Mouse (Mus musculus) heart, postnatal 0 days (tissue): ENCODE results near the gene Vps72. TPM values are rescaled to one million over a fixed set of nuclear protein-coding genes. Genes with fewer than 3 reads are reported as not detected.
"Not testable (repeated sequence)": the region's sequence is repeated elsewhere in the genome, so short reads cannot be mapped to it uniquely, and the experiment has no call there.

Source experiments
- ATAC-seq: fragments of 200-750 bp; cut with Nextera tagmentation; 2 replicates; pipeline ENCODE4 v1.8.0; 2017; ENCODE audit warnings: low read depth, moderate number of reproducible peaks, moderate library complexity; ENCODE audit not compliant: insufficient read depth
- DNase-seq: peaks from one replicate; pipeline ENCODE4 v3.0.0-alpha.2; 2016; ENCODE audit warnings: low spot score
- H3K27ac ChIP-seq: fragments of 300-500 bp; sonication (generic); 2 replicates; pipeline ENCODE4 v1.5.1; 2014; ENCODE audit warnings: low read depth, mild to moderate bottlenecking
- H3K27me3 ChIP-seq: fragments of 300-500 bp; sonication (generic); 2 replicates; pipeline ENCODE4 v1.6.1; 2014; ENCODE audit warnings: low read length, mixed read lengths; ENCODE audit not compliant: control insufficient read depth, insufficient read depth
- H3K36me3 ChIP-seq: fragments of 300-500 bp; sonication (generic); replicated peaks from 2 replicates; pipeline ENCODE4 v1.6.1; 2014; ENCODE audit warnings: low read length, mixed read lengths; ENCODE audit not compliant: control insufficient read depth, insufficient read depth
- H3K4me1 ChIP-seq: fragments of 300-500 bp; sonication (generic); 2 replicates; pipeline ENCODE4 v1.6.1; 2014; ENCODE audit warnings: antibody characterized with exemption; ENCODE audit not compliant: control insufficient read depth, insufficient read depth
- H3K4me2 ChIP-seq: fragments of 300-500 bp; sonication (generic); 2 replicates; pipeline ENCODE4 v1.6.1; 2014; ENCODE audit warnings: low read depth, mild to moderate bottlenecking, low read length, moderate library complexity
- H3K4me3 ChIP-seq: fragments of 300-500 bp; sonication (generic); 2 replicates; pipeline ENCODE4 v1.5.1; 2014; ENCODE audit warnings: low read depth, low read length
- H3K9ac ChIP-seq: fragments of 300-500 bp; sonication (generic); replicated peaks from 2 replicates; pipeline ENCODE4 v1.6.1; 2014; ENCODE audit warnings: low read depth, low read length, mixed read lengths
- H3K9me3 ChIP-seq: fragments of 300-500 bp; sonication (generic); replicated peaks from 2 replicates; pipeline ENCODE4 v1.6.1; 2016; ENCODE audit warnings: low read length; ENCODE audit not compliant: control insufficient read depth
- CTCF ChIP-seq: IDR thresholded peaks from 2 replicates; pipeline ENCODE4 v1.5.1; 2016; ENCODE audit warnings: antibody characterized with exemption, control low read depth, low read depth
- EP300 ChIP-seq: IDR thresholded peaks from 2 replicates; pipeline ENCODE4 v1.6.1; 2016; ENCODE audit warnings: antibody characterized with exemption, low read depth
- WGBS: fragments of 180-500 bp; shearing (Covaris S2); extraction: QIAGEN DNeasy Blood & Tissue Kit; methylation state at CpG from one replicate; pipeline ENCODE4 v1.1.7; 2014; 5-methylcytosine and 5-hydroxymethylcytosine counted together
- polyA plus RNA-seq: library from polyadenylated mRNA; unstranded; fragments of >200 nt; fragmentation: Nextera tagmentation; extraction: Ambion mirVana; gene quantifications from 2 replicates; pipeline ENCODE4 v1.2.1, GENCODE M21; 2015
- total RNA-seq: library from RNA; depleted of rRNA; stranded (reverse); fragments of >200 nt; gene quantifications from 2 replicates; pipeline ENCODE4 v1.2.3, GENCODE M21; 2014; ENCODE audit warnings: low replicate concordance

The Vps72 gene
- total and polyA plus RNA-seq, 2 experiments from 2014 or later = 54.9 to 60.8 TPM

- ATAC-seq (no peak), DNase-seq (no peak)
- TF ChIP-seq EP300 (no peak), CTCF (no peak)
- 57% methylated on average over 11 of the region's 11 CpGs for WGBS
- Histone ChIP-seq H3K4me3 (peak overlapping the region; percentile 73), H3K4me1 (peaks cover 6% of the 10 kb centered on the region; the same call in 1 of the 2 replicates), H3K27ac (peak overlapping the region; percentile 81), H3K27me3 (no peaks in the 10 kb centered on the region), H3K4me2 (peak overlapping the region; percentile 85), H3K9me3 (no peaks in the 10 kb centered on the region), H3K9ac (peak overlapping the region; percentile 70), H3K36me3 (peaks cover 25% of the 10 kb centered on the region)
Observed at GRCm38 (mm10) chr3:95133176-95133575, 22.4 kb downstream of the Vps72 start.

GRCm38 (mm10) chr3:95133680-95134101 is 22.9 kb downstream of the Vps72 start, which contains the start of the genes Scnm1 and Lysmd1:
Scnm1 (minus strand) TSS chr3:95134011.
Lysmd1 (plus strand) TSS chr3:95134088.
- Histone ChIP-seq H3K27ac (peak within 1 kb of the TSS; percentile 81), H3K27me3 (no peaks in the 10 kb centered on the region), H3K4me3 (peak within 1 kb of the TSS; percentile 73), H3K9ac (peak within 1 kb of the TSS; percentile 70), H3K36me3 (peaks cover 24% of the 10 kb centered on the region), H3K4me1 (peaks cover 6% of the 10 kb centered on the region; the same call in 1 of the 2 replicates), H3K4me2 (peak within 1 kb of the TSS; percentile 85), H3K9me3 (no peaks in the 10 kb centered on the region)
- DNase-seq (peak; percentile 95), ATAC-seq (peak; percentile 93)
- under 1% methylated on average over 20 of the region's 20 CpGs for WGBS
- TF ChIP-seq CTCF (peak; percentile 23; the same call in 1 of the 2 replicates), EP300 (no peak)

- no CpG with 5 or more reads among the region's 12 CpGs for WGBS
- not testable (repeated sequence) for H3K27me3 ChIP-seq, H3K9ac ChIP-seq, H3K27ac ChIP-seq, H3K4me2 ChIP-seq, H3K4me1 ChIP-seq, DNase-seq, H3K9me3 ChIP-seq
- Histone ChIP-seq H3K4me3 (peak overlapping the region; percentile 73; the same call in 1 of the 2 replicates), H3K36me3 (peaks cover 20% of the 10 kb centered on the region)
- ATAC-seq = peak; percentile 13
Observed at GRCm38 (mm10) chr3:95134133-95134532, 23.3 kb downstream of the Vps72 start.

- H3K4me3 ChIP-seq = peak overlapping the region; percentile 37
- peaks cover 13% of the 10 kb centered on the region for H3K36me3 ChIP-seq
- peak overlapping the region; percentile 65 for H3K4me2 ChIP-seq
- H3K27me3 ChIP-seq = no peaks in the 10 kb centered on the region
- peaks cover 6% of the 10 kb centered on the region; the same call in 1 of the 2 replicates for H3K4me1 ChIP-seq
- no peaks in the 10 kb centered on the region for H3K9me3 ChIP-seq
- ATAC-seq (no peak), DNase-seq (peak; percentile 43)
- WGBS = 13% methylated on average over 6 of the region's 6 CpGs
- no peak overlapping the region for H3K9ac ChIP-seq
- peak overlapping the region; percentile 48 for H3K27ac ChIP-seq
- TF ChIP-seq CTCF (no peak), EP300 (no peak)
Observed at GRCm38 (mm10) chr3:95135023-95135422, 24.2 kb downstream of the Vps72 start.

- 61% methylated on average over 7 of the region's 7 CpGs for WGBS
- no peaks in the 10 kb centered on the region for H3K9me3 ChIP-seq
- no peak for TF ChIP-seq EP300
- H3K27ac ChIP-seq = 0 out of 2 replicates have a peak overlapping the region, but pooled peaks have one; percentile 23
- H3K27me3 ChIP-seq = no peaks in the 10 kb centered on the region
- peak overlapping the region; percentile 37; the same call in 1 of the 2 replicates for H3K4me3 ChIP-seq
- DNase-seq (no peak), ATAC-seq (no peak)
- H3K4me1 ChIP-seq = peaks cover 6% of the 10 kb centered on the region; the same call in 1 of the 2 replicates
- peaks cover 9% of the 10 kb centered on the region for H3K36me3 ChIP-seq
- no peak overlapping the region for H3K9ac ChIP-seq
- peak overlapping the region; percentile 65 for H3K4me2 ChIP-seq
Observed at GRCm38 (mm10) chr3:95135433-95136052, 24.7 kb downstream of the Vps72 start.

GRCm38 (mm10) chr3:95136336-95136735 is 25.5 kb downstream of the Vps72 start:
- no peak for TF ChIP-seq CTCF
- TF ChIP-seq EP300 = no peak
- WGBS = 84% methylated on average over 3 of the region's 3 CpGs
- peaks cover 6% of the 10 kb centered on the region; the same call in 1 of the 2 replicates for H3K4me1 ChIP-seq
- peaks cover 6% of the 10 kb centered on the region for H3K36me3 ChIP-seq
- H3K27me3 ChIP-seq = no peaks in the 10 kb centered on the region
- H3K4me2 ChIP-seq = no peak overlapping the region
- no peaks in the 10 kb centered on the region for H3K9me3 ChIP-seq
- no peak overlapping the region for H3K27ac ChIP-seq
- no peak overlapping the region for H3K9ac ChIP-seq
- H3K4me3 ChIP-seq = no peak overlapping the region
- ATAC-seq (no peak), DNase-seq (no peak)
